Mouse (Mus musculus) liver, embryonic 14.5 days (tissue): Measurements from ENCODE around the gene Opcml. TPM values are rescaled to one million over a fixed set of nuclear protein-coding genes. Genes with fewer than 3 reads are reported as not detected.

Experiments used
- ATAC-seq: fragments of 200-750 bp; cut with Nextera tagmentation; 2 replicates; pipeline ENCODE4 v1.8.0; 2017; ENCODE audit warnings: moderate number of reproducible peaks, mild to moderate bottlenecking, moderate library complexity; ENCODE audit not compliant: insufficient read depth
- DNase-seq, 3 experiments: peaks; one replicate each; pipeline ENCODE4 v3.0.0-alpha.2; 2012 to 2013; ENCODE audit warnings: low read depth in 3 of 3, low spot score in 3 of 3
- H3K27ac ChIP-seq: fragments of 300-500 bp; sonication (generic); 2 replicates; pipeline ENCODE4 v1.5.1; 2014; ENCODE audit warnings: moderate library complexity, mild to moderate bottlenecking, control low read depth, inconsistent platforms
- H3K27me3 ChIP-seq: fragments of 300-500 bp; sonication (generic); 2 replicates; pipeline ENCODE4 v1.6.1; 2014; ENCODE audit warnings: mild to moderate bottlenecking, low read length, moderate library complexity; ENCODE audit not compliant: control insufficient read depth, insufficient read depth
- H3K36me3 ChIP-seq: fragments of 300-500 bp; sonication (generic); replicated peaks from 2 replicates; pipeline ENCODE4 v1.6.1; 2014; ENCODE audit warnings: low read depth; ENCODE audit not compliant: control insufficient read depth, insufficient read depth
- H3K4me1 ChIP-seq, 2 experiments: fragments of 200-500 bp in 1 of 2; fragments of 300-500 bp in 1 of 2; sonication (generic) in 1 of 2; replicated peaks; 2 replicates each; pipeline ENCODE4 v1.6.1; 2012 to 2014; ENCODE audit warnings: antibody characterized with exemption in 1 of 2, inconsistent platforms in 1 of 2, low read length in 1 of 2; ENCODE audit not compliant: control insufficient read depth in 2 of 2, insufficient read depth in 2 of 2
- H3K4me2 ChIP-seq: fragments of 300-500 bp; sonication (generic); 2 replicates; pipeline ENCODE4 v1.6.1; 2014; ENCODE audit warnings: low read depth, mild to moderate bottlenecking, control low read depth, moderate library complexity
- H3K4me3 ChIP-seq, 2 experiments: fragments of 200-500 bp in 1 of 2; fragments of 300-500 bp in 1 of 2; sonication (generic) in 1 of 2; 2 replicates each; pipeline ENCODE4 v1.5.1; 2012 to 2014; ENCODE audit warnings: low read depth in 2 of 2, low read length in 2 of 2, mild to moderate bottlenecking in 2 of 2, control low read depth in 1 of 2, inconsistent platforms in 1 of 2, moderate library complexity in 1 of 2; ENCODE audit not compliant: insufficient read depth in 1 of 2
- H3K9ac ChIP-seq: fragments of 300-500 bp; sonication (generic); replicated peaks from 2 replicates; pipeline ENCODE4 v1.6.1; 2014; ENCODE audit warnings: mild to moderate bottlenecking, control low read depth, moderate library complexity
- H3K9me3 ChIP-seq: fragments of 300-500 bp; sonication (generic); 2 replicates; pipeline ENCODE4 v1.6.1; 2016; ENCODE audit warnings: low read length, mixed read lengths; ENCODE audit not compliant: control insufficient read depth
- CTCF ChIP-seq: IDR thresholded peaks from 2 replicates; pipeline ENCODE4 v1.5.1; 2016; ENCODE audit warnings: antibody characterized with exemption, low read depth, control low read depth
- EP300 ChIP-seq: IDR thresholded peaks from 2 replicates; pipeline ENCODE4 v1.6.1; 2016; ENCODE audit warnings: antibody characterized with exemption, low read depth
- WGBS: fragments of 180-500 bp; shearing (Covaris S2); extraction: QIAGEN DNeasy Blood & Tissue Kit; methylation state at CpG from one replicate; pipeline ENCODE4 v1.1.7; 2014; ENCODE audit not compliant: insufficient replicate concordance; 5-methylcytosine and 5-hydroxymethylcytosine counted together
- polyA plus RNA-seq, 2 experiments: library from polyadenylated mRNA; depleted of rRNA in 1 of 2; stranded (reverse) in 1 of 2; unstranded in 1 of 2; fragments of >200 nt; fragmentation: Nextera tagmentation in 1 of 2; extraction: Ambion mirVana in 1 of 2; gene quantifications; 2 replicates each; pipeline versions ENCODE4 v1.2.1 to v1.2.3; 2012 to 2014

Gene Opcml
- polyA plus RNA-seq, 2 experiments, result 0.03 TPM; not detected in 1

DNA sequence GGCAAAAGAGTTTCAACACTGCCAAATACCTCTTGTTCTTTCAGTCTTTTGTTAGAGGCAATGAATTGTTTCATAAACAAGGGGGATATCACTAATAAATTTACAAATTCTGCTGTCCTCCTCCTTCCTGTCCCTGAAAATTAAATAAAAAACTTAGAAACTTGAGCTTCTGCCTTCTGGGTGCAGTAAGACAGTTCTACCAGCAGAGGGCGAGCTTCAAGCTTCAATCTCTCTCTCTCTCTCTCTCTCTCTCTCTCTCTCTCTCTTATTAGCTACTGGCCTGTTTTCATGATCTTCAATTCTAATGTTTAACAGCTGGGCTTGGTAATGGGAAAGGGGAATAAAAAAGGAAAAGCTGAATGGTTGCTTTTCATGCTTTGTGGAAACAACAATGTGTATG, 615.2 kb downstream of the Opcml start:
- no peak overlapping the region for H3K4me3 ChIP-seq
- DNase-seq (no peak), ATAC-seq (no peak)
- no peak overlapping the region for H3K4me2 ChIP-seq
- H3K9ac ChIP-seq, result no peak overlapping the region
- TF ChIP-seq EP300 (no peak), CTCF (peak; percentile 64)
- no peaks in the 10 kb centered on the region for H3K4me1 ChIP-seq
- no peaks in the 10 kb centered on the region for H3K9me3 ChIP-seq
- H3K27me3 ChIP-seq, result peaks cover 14% of the 10 kb centered on the region
- H3K36me3 ChIP-seq, result no peaks in the 10 kb centered on the region
- no peak overlapping the region for H3K27ac ChIP-seq
- 0% methylated on average over 1 of the region's 1 CpGs for WGBS

DNA sequence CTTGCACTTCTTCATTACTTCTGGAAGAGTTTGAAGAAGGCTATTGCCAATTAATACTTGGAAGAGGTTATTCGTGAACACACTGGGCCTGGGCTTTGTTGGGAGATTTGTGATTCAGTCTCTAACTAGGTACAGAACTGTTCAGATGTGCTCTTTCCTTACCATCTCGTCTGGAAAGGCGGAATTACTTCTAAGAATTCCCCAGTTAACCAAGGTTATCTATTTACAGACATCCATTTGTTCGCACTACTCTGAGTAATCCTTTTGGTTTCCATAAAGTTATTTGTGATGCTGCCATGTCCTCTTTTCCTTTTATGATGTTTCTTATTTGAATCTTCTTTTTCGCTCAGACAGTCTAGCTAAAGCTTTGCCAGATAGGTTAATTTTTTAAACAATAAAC, 630.2 kb downstream of the Opcml start:
- Histone ChIP-seq H3K9me3 (no peaks in the 10 kb centered on the region), H3K36me3 (no peaks in the 10 kb centered on the region), H3K4me3 (no peak overlapping the region), H3K9ac (no peak overlapping the region), H3K27me3 (no peaks in the 10 kb centered on the region), H3K27ac (no peak overlapping the region), H3K4me2 (no peak overlapping the region), H3K4me1 (no peaks in the 10 kb centered on the region)
- DNase-seq (no peak), ATAC-seq (no peak)
- WGBS, result 59% methylated on average over 5 of the region's 5 CpGs
- TF ChIP-seq CTCF (no peak), EP300 (no peak)

GRCm38 (mm10) chr9:28423407-28423806, 632.8 kb downstream of the Opcml start:
- Histone ChIP-seq H3K9me3 (no peaks in the 10 kb centered on the region), H3K27ac (no peak overlapping the region), H3K4me1 (no peaks in the 10 kb centered on the region), H3K4me2 (no peak overlapping the region), H3K9ac (no peak overlapping the region), H3K4me3 (no peak overlapping the region), H3K27me3 (no peaks in the 10 kb centered on the region), H3K36me3 (no peaks in the 10 kb centered on the region)
- 40% methylated on average over 12 of the region's 12 CpGs for WGBS
- no peak for TF ChIP-seq EP300
- TF ChIP-seq CTCF, result no peak
- DNase-seq, result no peak
- no peak for ATAC-seq

- TF ChIP-seq CTCF (no peak), EP300 (no peak)
- Histone ChIP-seq H3K27ac (no peak overlapping the region), H3K27me3 (no peaks in the 10 kb centered on the region), H3K4me1 (no peaks in the 10 kb centered on the region), H3K9me3 (no peaks in the 10 kb centered on the region), H3K4me2 (no peak overlapping the region), H3K36me3 (no peaks in the 10 kb centered on the region), H3K4me3 (no peak overlapping the region), H3K9ac (no peak overlapping the region)
- 63% methylated on average over 8 of the region's 8 CpGs for WGBS
- no peak for ATAC-seq
- no peak for DNase-seq
These were observed 641.6 kb downstream of the Opcml start for GRCm38 (mm10) chr9:28432159-28432558.

GRCm38 (mm10) chr9:28438752-28439151, 648.2 kb downstream of the Opcml start:
- Histone ChIP-seq H3K9ac (no peak overlapping the region), H3K27ac (no peak overlapping the region), H3K27me3 (no peaks in the 10 kb centered on the region), H3K4me3 (no peak overlapping the region), H3K4me2 (no peak overlapping the region), H3K36me3 (no peaks in the 10 kb centered on the region), H3K9me3 (no peaks in the 10 kb centered on the region), H3K4me1 (no peaks in the 10 kb centered on the region)
- DNase-seq (no peak), ATAC-seq (no peak)
- TF ChIP-seq CTCF (no peak), EP300 (no peak)
- WGBS, result 50% methylated on average over 4 of the region's 4 CpGs
